Mouse (Mus musculus): ENCODE results near the gene Calcb.
A peak's percentile ranks its signal among the peaks of the same experiment; 100 is the strongest.
"Not testable (repeated sequence)": the region's sequence is repeated elsewhere in the genome, so short reads cannot be mapped to it uniquely, and the experiment has no call there.

Gene Calcb

DNA sequence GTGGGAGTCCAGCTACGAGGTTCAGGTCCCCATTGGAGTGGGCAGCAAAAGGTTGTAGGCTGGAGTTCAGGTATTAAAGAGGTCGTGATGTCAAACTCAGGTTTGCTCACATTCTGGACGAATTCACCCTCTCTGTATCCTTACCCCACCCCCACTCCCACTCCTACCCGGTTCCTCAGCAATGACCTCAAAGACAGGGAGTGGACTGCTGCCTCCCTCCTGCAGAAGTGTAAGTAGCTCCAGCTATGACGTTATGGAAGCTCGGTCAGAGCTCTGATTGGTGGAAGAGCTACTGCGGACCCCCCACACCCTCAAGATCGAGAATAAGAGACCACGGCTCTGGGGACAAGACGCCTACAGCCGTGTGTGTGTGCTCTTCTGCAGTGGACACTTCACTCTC lies at the start of gene Calcb:
Gene Calcb, plus strand, starts transcription at position 344 of the 400 bp plus-strand sequence.
- DNase-seq: no peak

DNA sequence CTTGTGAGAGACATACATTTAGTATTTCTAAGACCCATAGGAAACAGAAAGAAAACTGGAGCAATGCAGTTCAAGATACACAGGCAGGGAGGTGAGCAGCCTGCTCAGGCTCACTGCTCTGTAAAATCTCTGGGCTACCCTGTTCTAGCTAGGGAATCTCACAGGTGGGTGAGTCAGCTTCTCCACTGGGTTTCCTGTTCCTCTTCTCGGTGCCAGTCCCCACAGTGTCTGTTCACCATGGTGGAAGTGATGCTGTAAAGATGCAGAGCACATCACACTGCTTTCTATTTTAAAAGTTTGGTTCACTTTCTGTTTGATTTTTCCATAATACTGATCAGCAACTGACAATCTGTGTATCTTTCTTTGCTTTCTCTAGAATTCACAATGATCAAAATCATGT lies 47.0 kb upstream of the Calcb start:
- DNase-seq: no peak

DNA sequence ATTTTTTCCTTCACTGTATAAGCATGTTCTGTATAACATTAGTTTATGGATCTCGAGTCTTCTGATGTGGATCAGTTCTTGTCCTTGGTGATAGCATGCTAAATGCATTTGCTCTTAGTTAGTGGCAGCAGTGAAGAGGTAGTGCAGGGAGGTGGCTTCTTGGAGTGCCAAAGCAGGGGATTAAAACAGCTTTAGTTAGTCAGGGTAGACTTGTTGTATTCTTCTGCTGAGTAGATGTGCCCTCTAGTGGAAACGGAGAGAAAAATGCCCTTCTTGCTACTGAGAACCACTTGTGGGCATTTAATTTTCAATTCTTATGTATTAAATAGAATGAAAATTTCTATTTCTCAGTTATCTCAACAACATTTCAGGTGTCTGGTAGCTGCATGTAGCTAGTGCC lies 45.7 kb upstream of the Calcb start:
- DNase-seq: no peak

DNA sequence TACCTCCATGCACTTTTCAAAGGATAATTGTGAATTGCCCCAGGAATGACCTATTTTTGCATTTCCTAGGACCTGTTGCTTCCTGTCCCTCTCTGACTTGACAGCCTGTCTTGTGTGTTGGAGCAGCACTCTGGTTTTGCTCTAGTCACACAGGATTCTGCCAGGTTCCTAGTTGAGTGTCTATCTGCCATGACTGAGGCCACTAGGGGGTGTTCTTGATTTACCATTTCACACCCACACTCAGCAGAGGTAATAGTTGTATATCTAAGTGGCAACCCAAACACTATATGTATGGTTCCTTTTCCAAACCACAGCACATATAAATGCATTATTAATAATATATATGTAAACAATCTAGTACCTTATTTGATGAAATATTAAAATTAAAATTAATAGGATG lies 26.1 kb upstream of the Calcb start:
- peak; percentile 3 to 6 for DNase-seq

DNA sequence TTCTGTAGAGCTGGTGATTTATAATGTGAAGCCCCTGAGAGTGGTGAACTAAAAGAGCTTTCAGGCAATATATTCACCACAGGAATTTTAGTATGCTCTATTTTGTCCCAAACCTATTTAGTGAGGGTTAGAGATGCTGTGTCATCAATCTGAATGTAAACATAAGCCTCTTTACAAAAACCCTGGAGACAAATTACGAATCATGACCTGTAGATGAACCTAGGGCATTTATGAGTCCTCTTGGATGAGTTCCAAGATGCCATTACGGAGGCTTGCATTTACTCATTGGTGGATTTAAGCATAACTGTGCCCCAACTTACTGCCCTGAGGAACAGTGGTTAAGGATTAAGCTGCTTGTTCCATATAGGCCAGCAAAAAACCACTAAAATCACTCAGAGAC lies 17.6 kb upstream of the Calcb start:
- no peak for DNase-seq

DNA sequence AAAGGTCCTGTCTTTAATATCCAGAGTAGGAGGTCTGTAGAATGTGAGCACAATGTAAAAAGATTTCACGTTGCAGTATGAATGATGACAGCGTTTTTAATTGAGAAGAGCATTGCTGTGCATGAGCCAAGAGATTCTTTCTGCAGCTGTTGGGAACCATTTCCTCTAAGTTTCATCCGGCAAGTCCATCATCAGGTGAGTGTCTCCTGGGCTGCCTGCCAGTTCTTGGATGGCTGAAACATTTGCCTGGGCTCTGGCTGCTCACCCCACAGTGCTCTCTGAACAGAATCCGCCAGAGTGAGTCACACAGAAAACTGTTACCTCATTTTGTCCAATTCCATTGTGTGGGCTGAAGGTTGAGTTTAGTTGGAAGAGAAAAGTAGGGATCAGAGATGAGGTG lies 11.7 kb upstream of the Calcb start:
- no peak for DNase-seq

DNA sequence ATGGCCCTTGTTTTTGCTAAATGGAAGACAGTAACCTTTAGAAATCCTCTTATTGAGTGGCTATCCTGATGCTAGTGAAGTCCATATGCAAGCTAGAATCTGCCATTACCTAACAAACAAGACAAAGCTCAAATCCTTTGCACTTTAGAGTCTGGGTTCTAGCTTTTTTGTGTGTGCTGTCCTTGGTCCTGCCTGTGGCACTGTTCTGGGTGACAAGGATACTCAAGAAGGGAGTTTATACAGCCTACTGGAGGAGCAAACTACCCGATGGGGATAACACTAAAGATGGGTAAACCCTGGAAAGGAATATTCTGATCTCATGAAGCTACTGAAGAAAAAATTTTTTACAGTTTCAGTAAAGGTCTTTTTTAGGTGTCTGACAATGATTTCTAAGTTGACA lies 11.0 kb upstream of the Calcb start:
- no peak for DNase-seq

DNA sequence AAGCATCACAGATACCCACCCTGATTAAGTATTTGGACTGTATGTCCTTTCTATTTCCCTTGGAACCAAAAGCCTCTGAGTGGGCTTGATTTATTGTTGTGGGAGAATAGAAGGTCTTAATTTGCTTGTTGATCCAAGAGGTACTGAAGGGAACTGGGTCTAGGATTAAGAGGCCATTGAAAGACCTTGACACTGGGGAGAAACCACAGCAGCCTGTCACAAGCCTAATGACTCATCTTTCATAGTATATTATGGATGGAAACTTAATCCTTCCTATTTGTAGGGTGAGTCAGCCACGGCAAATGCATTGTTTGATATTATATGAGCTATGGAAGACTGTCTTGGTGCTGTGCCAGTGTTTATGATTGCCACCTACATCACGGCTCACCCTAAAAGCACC lies 8.0 kb upstream of the Calcb start:
- no peak for DNase-seq

DNA sequence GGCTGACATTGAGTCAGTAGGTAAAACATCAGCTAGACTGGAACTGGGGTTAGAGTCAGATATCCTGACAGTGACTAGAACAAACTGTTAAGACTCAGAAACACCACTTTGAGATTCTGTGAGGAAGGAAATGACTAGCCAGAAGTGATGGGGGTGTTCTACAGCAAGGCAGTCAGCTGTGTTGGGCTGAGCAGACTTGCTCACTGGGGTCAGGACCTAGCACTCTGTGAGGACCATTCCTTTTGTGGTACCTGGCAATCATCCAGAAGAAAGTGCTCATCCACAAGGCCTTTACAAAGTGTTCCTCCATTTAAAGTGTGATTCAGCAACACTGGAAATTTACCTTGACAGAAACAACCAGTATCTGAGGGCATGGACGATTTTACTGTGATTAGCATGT lies 5.9 kb upstream of the Calcb start:
- no peak for DNase-seq

DNA sequence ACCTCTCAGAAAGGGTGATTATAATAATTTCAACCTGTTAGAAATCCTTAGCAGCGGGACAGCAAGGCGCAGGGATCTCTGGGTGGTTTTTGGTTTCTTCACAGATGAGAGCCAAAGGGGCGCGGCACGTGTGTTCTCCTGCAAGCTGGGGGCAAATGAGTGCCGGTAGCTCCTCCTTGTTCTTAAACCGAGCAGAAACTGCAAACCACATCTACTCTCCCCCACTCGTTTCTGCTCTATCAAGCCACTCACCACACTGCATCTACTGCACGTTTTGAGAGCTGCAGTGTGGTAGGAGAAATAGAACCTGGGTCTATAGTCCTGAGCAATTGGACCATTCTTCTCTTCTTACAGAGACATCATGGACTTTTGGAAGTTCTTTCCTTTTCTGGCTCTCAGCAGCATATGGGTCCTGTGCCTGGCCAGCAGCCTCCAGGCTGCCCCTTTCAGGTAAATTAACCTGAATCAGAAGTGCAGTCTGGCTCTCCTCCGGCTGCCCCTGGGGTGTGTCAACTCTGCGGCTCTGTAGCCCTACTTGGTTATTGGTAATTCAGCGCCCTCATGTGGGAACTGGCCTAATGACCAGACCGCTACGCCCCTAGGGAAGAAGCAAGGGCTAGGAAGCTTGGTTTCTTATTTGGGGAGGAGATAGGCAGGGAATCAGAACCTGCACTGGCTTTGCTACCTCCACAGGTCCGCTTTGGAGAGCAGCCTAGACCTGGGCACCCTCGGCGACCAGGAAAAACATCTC lies 1.1 kb downstream of the Calcb start:
- peak; percentile 28 to 33 for DNase-seq

DNA sequence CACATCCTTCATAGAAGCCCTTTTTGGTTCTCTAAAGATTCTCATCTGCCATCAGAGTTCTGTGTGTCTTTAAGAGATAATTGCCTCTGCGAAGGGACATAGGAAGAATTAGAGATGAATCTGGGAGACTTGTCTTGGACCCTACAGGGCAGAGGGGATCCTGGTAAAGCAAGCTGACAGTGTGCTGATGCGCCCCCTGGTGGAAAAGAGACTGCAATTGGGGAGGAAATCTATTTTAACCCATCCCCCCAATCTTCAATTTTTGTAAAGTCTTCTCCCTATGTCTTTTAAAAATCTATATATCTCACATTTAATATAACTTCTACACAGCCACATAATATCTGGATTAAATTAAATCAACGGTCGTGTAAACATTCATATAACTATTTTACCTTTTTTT lies 11.3 kb downstream of the Calcb start:
- not testable (repeated sequence) for DNase-seq

DNA sequence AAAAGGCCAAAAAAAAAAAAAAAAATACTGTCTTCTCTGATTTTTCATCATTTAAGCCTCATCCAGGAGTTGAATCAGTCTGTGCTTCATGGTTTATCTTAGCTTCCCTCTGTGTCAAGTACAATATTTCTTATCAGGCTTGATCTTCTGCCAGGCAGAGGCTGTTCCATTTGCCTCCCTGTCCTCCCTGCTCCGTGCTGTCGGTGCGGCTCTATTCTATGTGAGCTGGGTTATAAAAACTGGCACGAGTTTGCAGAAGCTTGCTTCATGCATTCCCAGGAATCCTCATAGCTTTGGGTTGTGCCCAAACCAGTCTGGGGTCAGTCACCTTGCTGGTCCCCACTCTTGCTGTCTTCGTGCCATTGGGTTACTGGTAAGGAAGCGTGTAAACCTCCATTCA lies 12.7 kb downstream of the Calcb start:
- DNase-seq: no peak

DNA sequence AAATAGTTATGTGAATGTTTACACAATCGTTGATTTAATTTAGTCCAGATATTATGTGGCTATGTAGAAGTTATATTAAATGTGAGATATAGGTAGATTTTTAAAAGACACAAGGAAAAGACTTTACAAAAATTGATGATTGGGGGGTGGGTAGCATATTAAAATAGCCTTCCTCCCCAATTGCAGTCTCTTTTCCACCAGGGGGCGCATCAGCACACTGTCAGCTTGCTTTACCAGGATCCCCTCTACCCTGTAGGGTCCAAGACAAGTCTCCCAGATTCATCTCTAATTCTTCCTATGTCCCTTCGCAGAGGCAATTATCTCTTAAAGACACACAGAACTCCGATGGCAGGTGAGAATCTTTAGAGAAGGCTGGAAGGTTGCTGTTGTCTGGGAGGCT lies 13.3 kb downstream of the Calcb start:
- not testable (repeated sequence) for DNase-seq

DNA sequence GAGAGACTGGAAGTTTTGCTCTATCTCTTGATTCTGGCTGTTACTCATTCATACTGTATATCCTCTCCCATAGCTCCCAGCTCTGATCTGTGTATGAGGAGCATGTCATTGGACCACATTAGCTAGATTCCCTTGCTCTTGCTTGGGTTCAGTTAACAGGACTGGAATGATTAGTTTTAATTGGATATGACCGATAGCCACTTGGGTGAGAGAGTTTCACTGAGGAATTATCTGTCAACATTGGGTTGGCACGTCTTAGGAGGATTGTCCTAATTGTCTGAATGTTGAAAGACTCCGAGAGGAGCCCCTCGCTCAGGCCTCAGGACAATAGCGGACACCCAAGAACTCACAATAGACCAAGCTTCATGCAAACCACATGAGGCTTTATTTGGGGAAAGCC lies 17.8 kb downstream of the Calcb start:
- DNase-seq: no peak

DNA sequence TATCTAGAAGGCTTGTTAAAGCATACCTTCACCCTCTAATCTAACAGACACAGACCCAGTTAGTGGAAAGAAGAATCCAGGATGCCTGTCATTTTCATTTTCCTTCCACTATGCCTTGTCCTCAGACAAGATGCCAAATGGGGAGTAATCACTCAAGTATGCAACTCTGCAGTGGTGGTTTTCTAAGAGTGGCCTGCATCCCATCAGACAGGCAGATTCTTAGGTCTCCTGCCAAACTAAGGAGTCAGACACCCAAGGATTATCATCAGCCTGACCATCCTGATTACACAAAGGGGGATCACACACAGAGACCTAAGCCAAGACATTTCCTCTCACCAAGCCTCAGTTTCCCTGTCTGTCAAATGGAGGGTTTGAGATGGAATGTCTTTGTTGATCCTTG lies 19.7 kb downstream of the Calcb start:
- no peak for DNase-seq

DNA sequence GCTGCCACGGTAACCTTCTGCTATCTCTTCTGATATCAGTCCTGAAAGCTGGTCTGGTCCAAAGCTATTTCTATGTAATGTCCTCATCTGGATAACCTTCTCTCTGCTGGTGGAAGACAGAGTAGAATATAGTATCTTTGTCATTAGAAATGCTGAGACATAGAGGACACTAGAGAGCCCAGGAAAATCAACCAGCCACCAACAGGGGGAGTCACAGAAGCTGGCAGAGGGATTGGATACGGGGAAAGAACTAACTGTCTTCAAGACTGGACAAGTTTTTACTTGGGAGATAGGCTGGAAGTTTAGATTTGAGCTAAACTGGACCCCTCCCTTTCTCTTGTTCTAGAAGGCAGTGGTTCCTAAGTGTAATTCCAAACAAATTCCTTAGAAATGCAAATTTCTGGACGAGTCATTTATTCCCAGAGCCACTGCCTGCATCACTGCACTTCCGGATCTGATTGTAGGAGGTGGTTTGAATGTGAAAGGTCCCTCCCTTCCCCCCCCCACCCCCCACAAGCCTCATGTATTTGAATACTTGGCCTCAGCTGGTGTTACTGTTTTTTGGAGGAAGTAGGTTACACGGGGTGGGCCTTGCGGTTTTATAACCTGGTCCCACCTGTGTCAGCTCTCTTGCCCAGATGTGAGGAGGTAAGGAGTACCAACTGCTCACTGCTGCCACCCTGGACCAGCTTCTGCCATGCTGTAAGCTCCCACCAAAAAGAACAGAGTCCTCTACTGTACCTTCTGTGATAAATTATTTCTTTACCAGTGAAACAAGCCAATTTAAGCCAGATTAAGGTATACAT lies 22.1 kb downstream of the Calcb start:
- DNase-seq: peak; percentile 47 to 72

DNA sequence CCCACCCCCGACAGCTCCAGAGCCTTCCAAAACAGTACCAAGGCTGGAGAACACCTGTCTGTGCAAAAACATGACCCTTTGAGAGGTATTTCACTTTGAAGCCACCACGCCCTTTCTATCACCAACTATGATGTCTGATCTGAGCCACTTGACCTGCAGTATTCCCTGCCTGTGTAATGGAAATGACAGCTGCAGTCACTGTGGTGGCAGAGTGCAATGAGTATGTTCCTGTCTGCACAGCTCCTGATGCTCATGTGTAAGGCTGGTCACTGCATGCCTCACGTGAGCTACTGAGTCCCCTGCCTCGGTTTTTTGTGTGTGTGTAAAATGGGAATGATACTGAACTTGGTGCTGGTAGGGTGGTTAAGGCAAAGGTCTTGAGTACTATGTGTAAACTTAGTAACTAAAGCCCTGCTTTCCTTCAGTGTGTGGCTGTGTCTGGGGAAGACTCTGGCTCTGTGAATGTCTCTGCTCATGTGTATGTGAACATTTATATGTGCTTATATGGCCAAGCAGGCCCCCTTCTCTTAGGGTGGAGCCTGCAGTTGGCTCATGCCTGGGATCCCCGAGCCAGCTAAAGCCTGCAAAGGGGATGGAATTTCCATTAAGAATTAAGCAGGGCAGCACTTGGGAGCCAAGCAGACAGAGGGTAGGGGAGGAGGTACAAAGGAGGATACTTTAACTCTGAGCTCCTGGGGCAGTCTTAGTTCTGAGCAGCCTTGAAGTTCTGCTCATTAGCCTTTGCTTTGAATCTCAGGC lies 24.8 kb downstream of the Calcb start, which contains the start of gene Insc:
Gene Insc, plus strand, starts transcription at position 673 of the 759 bp plus-strand sequence.
- no peak for DNase-seq

DNA sequence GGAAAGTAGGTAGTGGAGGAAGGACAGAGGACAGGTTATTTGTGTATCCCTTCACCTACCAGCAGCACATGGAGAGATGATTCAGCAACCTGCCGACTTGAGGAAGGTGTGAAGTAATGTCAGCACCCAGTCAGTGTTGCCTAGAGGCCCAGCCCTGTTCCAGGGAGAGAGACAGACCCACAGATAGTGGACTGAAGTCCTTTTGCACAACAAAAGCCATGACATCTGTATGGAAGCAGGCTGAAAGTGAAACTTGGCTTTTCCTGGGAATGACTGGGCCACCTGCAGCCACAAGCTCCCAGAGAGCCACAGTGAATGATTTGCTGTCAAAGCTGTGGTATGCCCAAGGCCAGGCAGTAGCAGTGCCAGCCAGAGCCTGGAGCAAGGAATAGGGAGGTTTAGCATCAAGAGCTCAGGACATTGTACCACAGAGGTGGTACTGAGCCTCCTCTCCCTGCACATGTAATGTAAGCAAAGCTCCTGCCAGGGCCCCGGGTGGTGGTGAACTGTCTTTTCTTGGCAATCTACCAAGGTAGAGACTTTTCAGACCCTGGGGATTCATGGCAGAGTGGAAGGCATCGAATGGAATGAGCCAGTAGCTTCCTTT lies 26.3 kb downstream of the Calcb start:
- no peak for DNase-seq

DNA sequence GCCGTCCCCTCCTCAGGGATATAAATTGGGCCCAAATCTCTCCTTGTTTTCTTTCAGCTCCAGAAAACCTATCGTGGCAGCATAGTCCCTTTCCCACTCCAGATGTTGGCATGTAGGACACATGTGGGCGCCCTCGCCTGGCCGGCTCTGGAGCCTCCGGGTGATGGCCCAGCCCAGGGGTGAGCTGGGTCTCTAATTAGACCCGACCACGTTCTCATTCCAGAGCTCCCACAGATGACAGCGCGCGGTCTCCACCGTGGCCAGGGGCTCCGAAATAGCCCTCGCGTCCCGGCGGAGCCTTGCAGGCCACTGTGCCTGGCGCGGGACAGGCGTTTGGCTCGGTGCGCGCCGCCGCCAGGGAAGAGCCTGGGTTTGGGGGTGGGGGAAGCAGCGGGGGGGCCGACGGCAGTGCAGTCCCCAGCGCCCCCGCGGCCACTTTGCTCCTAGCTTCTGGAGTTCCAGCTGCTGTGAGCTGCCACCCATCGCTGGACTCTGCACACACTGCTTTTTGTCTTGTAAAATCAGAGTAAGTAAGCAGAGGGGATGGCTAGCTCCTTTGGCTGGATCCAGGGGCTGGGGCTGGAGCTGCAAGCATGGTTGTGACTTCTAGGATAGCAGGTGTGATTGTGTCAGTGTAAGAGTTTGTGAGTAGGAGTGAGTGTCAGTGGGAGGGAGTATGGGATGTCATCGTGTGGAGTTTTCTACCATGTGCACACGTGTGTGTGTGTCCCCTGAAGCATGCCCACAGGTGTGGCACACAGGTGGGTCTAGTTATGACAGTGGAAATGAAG lies 27.2 kb downstream of the Calcb start:
- DNase-seq: no peak

DNA sequence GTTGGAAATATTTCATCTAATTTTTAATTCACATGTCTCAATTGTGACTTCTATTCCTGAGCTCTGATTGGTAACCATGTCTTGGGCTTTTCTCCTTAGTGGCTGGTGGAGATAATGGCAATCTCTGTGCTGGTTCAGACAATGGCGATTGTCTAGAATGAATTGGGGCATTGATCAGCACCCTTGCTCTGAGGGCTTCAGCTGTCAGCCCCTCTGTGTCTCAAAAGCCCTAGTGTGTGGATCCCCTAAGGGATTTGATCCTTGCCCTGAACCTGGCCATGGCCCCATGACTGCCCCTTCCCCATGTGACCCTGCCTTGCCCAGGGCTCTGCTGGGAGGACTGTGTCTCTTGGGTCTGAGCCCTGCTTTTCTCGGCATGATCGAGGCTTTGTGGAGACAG lies 29.2 kb downstream of the Calcb start:
- no peak for DNase-seq

DNA sequence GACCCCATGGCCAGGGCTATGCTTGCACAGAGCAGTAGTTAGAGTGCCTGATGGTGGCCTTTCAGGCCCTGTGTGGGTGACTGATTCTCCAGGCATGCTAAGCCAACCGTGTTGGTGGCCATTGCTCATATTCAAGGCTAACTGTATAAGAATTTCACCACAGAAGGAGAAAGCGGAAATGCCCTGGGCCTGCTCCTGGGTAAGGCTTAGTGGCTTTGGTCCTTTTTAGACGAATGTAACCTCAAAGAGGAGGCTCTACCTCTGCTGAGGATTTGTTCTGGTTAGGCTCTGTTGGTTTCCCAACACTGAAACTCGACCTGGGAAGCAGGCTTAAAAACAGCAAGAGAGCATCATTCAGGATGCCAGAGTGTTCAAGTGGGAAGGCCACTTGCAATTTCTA lies 29.8 kb downstream of the Calcb start:
- DNase-seq: no peak

DNA sequence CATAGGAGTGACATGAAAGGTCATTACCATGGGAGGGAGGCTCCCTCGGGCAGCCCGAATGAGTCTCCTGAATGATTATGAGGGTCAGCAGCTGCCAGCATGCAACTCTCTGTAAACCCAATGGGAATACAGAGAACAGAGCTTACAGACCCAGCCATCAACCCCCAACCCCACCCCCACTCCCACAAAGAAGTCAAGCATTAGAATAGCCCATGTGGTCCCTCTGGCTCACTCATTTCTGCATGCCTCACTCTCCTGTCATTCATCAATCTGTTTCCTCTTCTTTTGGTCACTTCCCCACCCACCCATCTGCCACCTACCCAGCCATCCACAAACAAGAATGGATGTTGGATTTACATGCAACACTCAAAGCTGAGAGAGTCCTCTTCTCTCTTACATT lies 35.0 kb downstream of the Calcb start:
- no peak for DNase-seq
